Mouse (Mus musculus) olfactory bulb, adult 2 months (tissue): Measurements from ENCODE around the gene Slc35c1.

Experiments used
- CTCF ChIP-seq: fragments of 200-500 bp; IDR thresholded peaks from 2 replicates; pipeline ENCODE4 v1.5.1; 2012; ENCODE audit warnings: low read depth, mild to moderate bottlenecking, low read length, moderate library complexity; ENCODE audit not compliant: insufficient read depth
- POLR2A ChIP-seq: fragments of 200-500 bp; IDR thresholded peaks from 2 replicates; pipeline ENCODE4 v1.6.1; 2012; ENCODE audit warnings: mild to moderate bottlenecking, low read depth, low read length, moderate library complexity; ENCODE audit not compliant: insufficient read depth

GRCm38 (mm10) chr2:92431611-92432179 lies 28.6 kb downstream of the Slc35c1 start:
- no peak for TF ChIP-seq CTCF
- 0 out of 2 replicates have a peak, but pooled peaks have one; percentile 6 for TF ChIP-seq POLR2A
